Mouse (Mus musculus) liver, embryonic 14.5 days (tissue): ENCODE measurements around the gene Ell.

ENCODE experiments used
- CTCF ChIP-seq: IDR thresholded peaks from 2 replicates; pipeline ENCODE4 v1.5.1; 2016; ENCODE audit warnings: antibody characterized with exemption, low read depth, control low read depth
- EP300 ChIP-seq: IDR thresholded peaks from 2 replicates; pipeline ENCODE4 v1.6.1; 2016; ENCODE audit warnings: antibody characterized with exemption, low read depth

GRCm38 (mm10) chr8:70570990-70571389, 31.7 kb downstream of the Ell start:
- TF ChIP-seq CTCF (no peak), EP300 (no peak)
